Mouse (Mus musculus) erythroblast, embryonic 14.5 days (primary cell): Measurements from ENCODE around the gene St6galnac3.

Source experiments
- GATA1 ChIP-seq: IDR thresholded peaks from 2 replicates; pipeline ENCODE4 v1.6.1; 2012; ENCODE audit warnings: low read length, inconsistent platforms, mixed read lengths
- TAL1 ChIP-seq: IDR thresholded peaks from 3 replicates; pipeline ENCODE4 v1.6.1; 2012; ENCODE audit warnings: low read length, inconsistent platforms, mixed read lengths

DNA sequence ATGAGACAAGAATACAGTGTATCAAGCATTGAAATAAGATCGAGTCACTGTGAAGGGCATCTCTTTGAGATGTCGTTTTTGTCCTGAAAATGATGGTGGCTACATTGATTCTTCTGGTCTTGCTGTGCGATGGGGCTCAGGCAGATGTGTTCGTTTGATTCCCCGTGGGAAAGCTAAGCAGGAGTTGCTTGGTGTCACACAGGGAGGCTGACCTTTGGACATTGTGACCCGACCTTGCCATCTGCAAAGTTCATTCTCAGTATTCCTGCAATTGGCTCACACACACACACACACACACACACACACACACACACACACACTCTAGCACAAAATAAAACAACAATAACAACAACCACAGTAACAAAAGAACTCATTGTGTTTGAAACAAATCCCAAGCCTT is 543.7 kb downstream of the St6galnac3 start:
- no peak for TF ChIP-seq GATA1
- no peak for TF ChIP-seq TAL1
